Mouse (Mus musculus) cortical plate, adult 2 months (tissue): ENCODE results near the gene Napa. TPM values are rescaled to one million over a fixed set of nuclear protein-coding genes. Genes with fewer than 3 reads are reported as not detected.

Experiments used
- H3K27ac ChIP-seq: fragments of 200-500 bp; 2 replicates; pipeline ENCODE4 v1.5.1; 2012; ENCODE audit warnings: low read length, control low read depth, inconsistent platforms; ENCODE audit not compliant: insufficient read depth
- H3K4me1 ChIP-seq: fragments of 200-500 bp; 2 replicates; pipeline ENCODE4 v1.6.1; 2011; ENCODE audit warnings: low read length; ENCODE audit not compliant: control insufficient read depth, insufficient read depth
- H3K4me3 ChIP-seq: fragments of 200-500 bp; 2 replicates; pipeline ENCODE4 v1.5.1; 2011; ENCODE audit warnings: mild to moderate bottlenecking, low read length, control low read depth; ENCODE audit not compliant: insufficient read depth
- CTCF ChIP-seq: fragments of 200-500 bp; IDR thresholded peaks from 2 replicates; pipeline ENCODE4 v1.5.1; 2011; ENCODE audit warnings: mild to moderate bottlenecking, control low read depth, low read length; ENCODE audit not compliant: insufficient read depth; ENCODE audit errors: extremely low read depth
- POLR2A ChIP-seq: fragments of 200-500 bp; IDR thresholded peaks from 2 replicates; pipeline ENCODE4 v1.6.1; 2011; ENCODE audit warnings: mild to moderate bottlenecking, low read length, control low read depth; ENCODE audit not compliant: insufficient read depth; ENCODE audit errors: extremely low read depth
- polyA plus RNA-seq: library from polyadenylated mRNA; depleted of rRNA; stranded (reverse); fragments of >200 nt; gene quantifications from 2 replicates; pipeline ENCODE4 v1.2.3, GENCODE M21; 2012; rRNA removed

Gene Napa
- polyA plus RNA-seq, 1 experiment: 436 TPM

DNA sequence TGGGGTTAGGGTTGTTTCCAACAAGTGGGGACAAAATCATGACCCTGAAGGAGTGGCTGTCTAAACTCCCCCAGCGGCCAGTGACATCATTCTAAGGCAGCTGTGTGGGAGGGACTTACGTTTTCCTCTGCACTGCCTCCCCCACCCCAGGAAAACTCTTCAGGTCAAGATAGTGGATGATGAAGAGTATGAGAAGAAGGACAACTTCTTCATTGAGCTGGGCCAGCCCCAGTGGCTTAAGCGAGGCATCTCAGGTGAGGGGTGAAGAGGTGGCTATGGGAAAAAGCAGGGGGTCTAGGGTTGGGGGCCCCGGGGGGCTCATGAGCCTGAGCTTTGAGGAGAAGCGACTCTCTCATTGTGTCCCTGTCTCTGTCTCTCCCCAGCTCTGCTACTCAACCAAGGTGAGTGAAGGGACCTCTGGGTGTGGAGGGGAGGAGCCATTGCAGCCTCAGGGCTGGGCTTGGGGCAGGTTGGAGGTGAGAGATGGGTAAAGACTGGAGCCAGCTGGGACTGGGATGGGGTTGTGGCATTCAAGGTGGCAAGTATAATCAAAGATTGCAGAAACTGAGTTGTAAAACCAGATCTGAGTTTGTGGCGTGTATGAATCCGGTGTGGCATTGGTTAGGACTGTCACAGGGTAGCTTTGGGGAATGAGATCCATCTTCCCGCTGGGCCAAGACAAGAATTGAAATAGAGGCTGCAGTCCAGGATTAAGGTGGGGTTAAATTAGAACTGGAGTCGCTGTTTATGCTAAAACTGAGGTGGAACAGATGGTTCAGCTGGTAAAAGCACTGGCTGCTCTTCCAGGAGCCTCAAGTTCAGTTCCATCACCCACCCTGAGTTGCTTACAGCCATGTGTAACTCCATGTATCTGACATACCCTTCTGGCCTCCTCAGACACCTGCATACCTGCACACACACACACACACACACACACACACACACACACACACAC, 52.2 kb downstream of the Napa start:
- Histone ChIP-seq H3K4me3 (no peak overlapping the region), H3K27ac (0 out of 2 replicates have a peak overlapping the region, but pooled peaks have one; percentile 32), H3K4me1 (peaks cover 11% of the 10 kb centered on the region)
- TF ChIP-seq CTCF (no peak), POLR2A (no peak)

- Histone ChIP-seq H3K27ac (no peak overlapping the region), H3K4me1 (peaks cover 10% of the 10 kb centered on the region), H3K4me3 (no peak overlapping the region)
- TF ChIP-seq CTCF (peak; percentile 66), POLR2A (no peak)
These were observed 55.3 kb downstream of the Napa start for GRCm38 (mm10) chr7:16153522-16153921.

- TF ChIP-seq POLR2A: no peak
- no peak for TF ChIP-seq CTCF
- no peak overlapping the region for H3K27ac ChIP-seq
- no peak overlapping the region for H3K4me3 ChIP-seq
- peaks cover 5% of the 10 kb centered on the region for H3K4me1 ChIP-seq
These were observed 57.0 kb downstream of the Napa start for GRCm38 (mm10) chr7:16155132-16155872.

DNA sequence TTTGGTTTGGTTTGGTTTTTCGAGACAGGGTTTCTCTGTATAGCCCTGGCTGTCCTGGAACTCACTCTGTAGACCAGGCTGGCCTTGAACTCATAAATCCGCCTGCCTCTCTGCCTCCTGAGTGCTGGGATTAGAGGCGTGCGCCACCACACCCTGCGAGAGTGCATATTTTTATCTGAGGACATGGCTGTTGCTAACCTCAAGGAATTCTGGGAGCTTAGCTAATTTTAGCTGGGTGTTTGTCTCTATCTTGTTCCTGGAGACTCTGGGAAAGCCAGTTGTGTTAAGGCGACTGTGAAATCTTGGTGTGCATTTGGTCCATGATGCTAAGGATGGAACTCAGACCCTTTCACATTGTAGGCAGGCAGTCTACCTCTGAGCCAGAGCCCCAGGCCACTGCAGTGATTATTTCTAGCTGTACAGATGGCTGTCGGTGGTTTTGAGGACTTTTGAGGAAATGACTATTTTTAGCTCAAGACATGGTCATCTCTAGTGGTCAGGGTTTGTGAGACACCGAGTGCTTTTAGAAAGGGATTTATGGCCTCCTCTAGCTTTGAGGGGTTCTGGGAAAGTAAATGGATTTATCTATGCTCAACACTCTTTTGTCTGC, 58.0 kb downstream of the Napa start:
- TF ChIP-seq POLR2A (no peak), CTCF (no peak)
- Histone ChIP-seq H3K4me1 (peaks cover 5% of the 10 kb centered on the region), H3K27ac (peak overlapping the region; percentile 38; the same call in 1 of the 2 replicates), H3K4me3 (no peak overlapping the region)

DNA sequence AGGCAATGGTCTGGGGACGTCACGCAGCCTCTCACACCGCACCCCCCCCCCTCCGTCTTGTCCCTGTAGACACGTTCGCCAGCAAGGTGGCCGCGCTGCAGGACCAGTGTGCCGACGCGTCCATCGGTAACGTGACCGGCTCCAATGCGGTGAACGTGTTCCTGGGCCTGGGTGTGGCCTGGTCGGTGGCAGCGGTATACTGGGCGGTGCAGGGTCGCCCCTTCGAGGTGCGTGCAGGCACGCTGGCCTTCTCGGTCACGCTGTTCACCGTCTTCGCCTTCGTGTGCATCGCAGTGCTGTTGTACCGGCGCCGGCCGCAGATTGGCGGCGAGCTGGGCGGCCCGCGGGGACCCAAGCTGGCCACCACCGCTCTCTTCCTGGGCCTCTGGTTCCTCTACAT, 60.5 kb downstream of the Napa start:
- no peak overlapping the region for H3K27ac ChIP-seq
- no peak overlapping the region for H3K4me3 ChIP-seq
- no peak for TF ChIP-seq POLR2A
- peaks cover 5% of the 10 kb centered on the region for H3K4me1 ChIP-seq

DNA sequence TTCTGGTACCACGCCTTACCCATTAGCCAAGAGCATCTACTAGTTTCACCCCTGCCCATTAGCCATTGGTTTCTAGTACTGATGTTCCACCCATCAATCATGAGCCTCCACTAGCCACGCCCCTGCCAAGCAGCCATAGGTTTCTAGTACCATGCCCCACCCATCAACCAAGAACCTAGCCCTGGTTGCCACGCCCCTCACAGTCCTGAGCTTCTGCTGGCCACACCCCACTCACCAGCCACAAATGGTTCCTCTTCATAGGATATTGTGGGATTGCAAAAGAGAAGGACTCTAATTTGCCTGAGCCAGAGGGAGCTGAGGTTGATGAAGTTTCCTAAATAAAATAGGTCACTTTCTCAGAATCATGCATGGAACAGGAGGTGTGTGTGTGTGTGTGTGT, 62.4 kb downstream of the Napa start:
- H3K4me1 ChIP-seq: peaks cover 2% of the 10 kb centered on the region; the same call in 1 of the 2 replicates
- TF ChIP-seq POLR2A: 0 out of 2 replicates have a peak, but pooled peaks have one; percentile 12
- no peak for TF ChIP-seq CTCF
- H3K4me3 ChIP-seq: no peak overlapping the region
- no peak overlapping the region for H3K27ac ChIP-seq

- 0 out of 2 replicates have a peak, but pooled peaks have one; percentile 10 for TF ChIP-seq POLR2A
- TF ChIP-seq CTCF: no peak
- H3K4me1 ChIP-seq: peaks cover under 1% of the 10 kb centered on the region; the same call in 1 of the 2 replicates
- no peak overlapping the region for H3K4me3 ChIP-seq
- H3K27ac ChIP-seq: no peak overlapping the region
These were observed 63.0 kb downstream of the Napa start for GRCm38 (mm10) chr7:16161302-16161701.

DNA sequence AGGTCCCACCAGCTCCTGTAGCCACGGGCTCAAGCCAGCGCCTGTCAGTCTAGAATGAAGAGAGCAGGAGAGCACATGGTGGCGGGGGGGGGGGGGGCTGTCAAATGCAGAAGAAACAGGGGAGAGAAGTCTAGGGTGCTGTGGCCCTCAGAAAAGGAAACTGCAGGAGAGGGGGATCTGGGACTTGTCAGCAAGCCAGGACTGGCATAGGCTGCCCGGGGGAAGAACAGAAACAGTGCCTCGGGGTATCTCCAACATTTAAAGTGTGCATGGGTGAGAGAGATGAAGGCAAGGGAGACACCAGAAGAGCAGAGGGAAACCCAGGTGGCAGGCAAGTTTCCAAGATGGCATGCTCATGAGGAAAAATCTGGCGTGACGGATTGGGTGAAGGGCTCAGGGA, 63.8 kb downstream of the Napa start:
- no peak overlapping the region for H3K27ac ChIP-seq
- no peak overlapping the region for H3K4me3 ChIP-seq
- TF ChIP-seq CTCF (no peak), POLR2A (0 out of 2 replicates have a peak, but pooled peaks have one; percentile 12)

More for the DNA sequence above, 63.8 kb downstream of the Napa start:
- H3K4me1 ChIP-seq: no peaks in the 10 kb centered on the region

Other genes starting within 250 kb of the Napa start
- gene Crx, start 218.5 kb upstream of the Napa start, polyA plus RNA-seq: 0.08 TPM in 1 of 2 replicates, not detected in the other
- 0.13 and 0.27 TPM in 2 replicates for gene Crxos, start 215.8 kb upstream of the Napa start, polyA plus RNA-seq
- gene Selenow, start 176.1 kb upstream of the Napa start, polyA plus RNA-seq: 1,858 and 2,021 TPM in 2 replicates
- gene Nop53, start 152.4 kb upstream of the Napa start, polyA plus RNA-seq: 91.6 and 109 TPM in 2 replicates
- 4.9 and 5.4 TPM in 2 replicates for gene Ehd2, start 130.9 kb upstream of the Napa start, polyA plus RNA-seq
- gene Bicra, start 50.5 kb upstream of the Napa start, polyA plus RNA-seq: 7.8 and 8.5 TPM in 2 replicates
- gene Zfp541, start 36.6 kb upstream of the Napa start, polyA plus RNA-seq: 0.45 and 0.52 TPM in 2 replicates
- 51.3 and 58.5 TPM in 2 replicates for gene Kptn, start 21.4 kb downstream of the Napa start, polyA plus RNA-seq
- gene Slc8a2, start 31.4 kb downstream of the Napa start, polyA plus RNA-seq: 164 and 183 TPM in 2 replicates
- 83.3 and 84.0 TPM in 2 replicates for gene Meis3, start 76.6 kb downstream of the Napa start, polyA plus RNA-seq
- gene Dhx34, start 123.6 kb downstream of the Napa start, polyA plus RNA-seq: 10.8 and 11.5 TPM in 2 replicates
- 0.48 and 0.57 TPM in 2 replicates for gene C5ar2, start 145.7 kb downstream of the Napa start, polyA plus RNA-seq
- gene C5ar1, start 161.1 kb downstream of the Napa start, polyA plus RNA-seq: 1.5 and 2.0 TPM in 2 replicates
- gene Inafm1, start 175.2 kb downstream of the Napa start, polyA plus RNA-seq: 49.8 and 53.2 TPM in 2 replicates
- gene Ccdc9, start 188.3 kb downstream of the Napa start, polyA plus RNA-seq: 68.9 and 79.1 TPM in 2 replicates
- gene Bbc3, start 209.9 kb downstream of the Napa start, polyA plus RNA-seq: 8.1 and 11.2 TPM in 2 replicates